Mouse (Mus musculus) small intestine, adult 2 months (tissue): Measurements from ENCODE around the gene Ap1ar.
A peak's percentile ranks its signal among the peaks of the same experiment; 100 is the strongest.

ENCODE experiments used
- CTCF ChIP-seq: fragments of 200-500 bp; IDR thresholded peaks from 2 replicates; pipeline ENCODE4 v1.5.1; 2012; ENCODE audit warnings: low read depth, mild to moderate bottlenecking, control low read depth, inconsistent platforms, low read length, moderate library complexity, mixed read lengths; ENCODE audit not compliant: insufficient replicate concordance, insufficient read length; ENCODE audit errors: extremely low read depth
- POLR2A ChIP-seq: fragments of 200-500 bp; IDR thresholded peaks from 2 replicates; pipeline ENCODE4 v1.6.1; 2012; ENCODE audit warnings: low read depth, mild to moderate bottlenecking, control low read depth, inconsistent platforms, low read length, moderate library complexity

GRCm38 (mm10) chr3:127837154-127837865 lies at the start of gene Ap1ar:
- TF ChIP-seq CTCF (peak; percentile 66), POLR2A (peak; percentile 72)
